Mouse (Mus musculus) neural tube, embryonic 10.5 days (tissue): ENCODE results near the gene Pmvk.

Experiments
- DNase-seq: peaks from one replicate; pipeline ENCODE4 v3.0.0-alpha.2; 2017; ENCODE audit warnings: low spot score; ENCODE audit errors: extremely low spot score

Pmvk gene

DNA sequence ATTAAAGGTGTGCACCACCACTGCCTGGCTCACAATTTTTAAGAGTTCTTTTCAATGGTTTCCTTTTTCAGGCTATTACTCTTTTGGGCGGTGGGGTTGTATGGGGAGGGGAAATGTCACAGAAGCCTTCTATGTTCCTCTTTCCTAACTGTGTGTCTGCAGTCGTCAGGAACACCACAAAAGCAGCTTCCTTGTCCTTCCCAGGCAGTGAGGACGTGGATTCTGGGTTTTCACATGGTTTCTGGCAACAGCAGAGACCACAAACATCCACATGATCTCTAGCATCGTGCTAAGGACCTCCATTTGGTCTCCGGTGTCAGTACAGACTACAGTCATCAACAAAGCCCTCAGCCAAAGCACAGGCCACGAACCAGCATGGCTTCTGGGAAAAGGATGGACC lies 19.5 kb downstream of the Pmvk start:
- DNase-seq: no peak

DNA sequence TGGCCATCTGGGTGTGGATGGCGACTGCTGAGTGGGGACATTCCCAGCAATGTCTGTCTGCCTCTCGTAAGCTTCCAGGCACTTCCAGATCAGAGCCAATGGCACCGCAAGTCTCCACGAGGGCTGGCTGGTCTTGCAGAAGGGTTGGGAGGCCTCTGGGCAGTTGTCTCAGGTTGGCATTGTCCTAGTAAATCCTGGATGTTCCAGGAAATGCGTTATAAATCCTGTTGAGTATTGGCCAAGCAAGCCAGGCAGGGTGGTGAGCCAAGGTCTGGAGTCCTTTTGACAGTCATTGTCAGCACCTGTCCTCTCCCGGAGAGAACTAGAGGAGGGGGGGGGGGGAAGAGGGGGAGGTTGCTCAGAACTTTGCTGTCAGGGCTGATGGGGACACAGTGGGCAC lies 24.7 kb downstream of the Pmvk start:
- DNase-seq: no peak

DNA sequence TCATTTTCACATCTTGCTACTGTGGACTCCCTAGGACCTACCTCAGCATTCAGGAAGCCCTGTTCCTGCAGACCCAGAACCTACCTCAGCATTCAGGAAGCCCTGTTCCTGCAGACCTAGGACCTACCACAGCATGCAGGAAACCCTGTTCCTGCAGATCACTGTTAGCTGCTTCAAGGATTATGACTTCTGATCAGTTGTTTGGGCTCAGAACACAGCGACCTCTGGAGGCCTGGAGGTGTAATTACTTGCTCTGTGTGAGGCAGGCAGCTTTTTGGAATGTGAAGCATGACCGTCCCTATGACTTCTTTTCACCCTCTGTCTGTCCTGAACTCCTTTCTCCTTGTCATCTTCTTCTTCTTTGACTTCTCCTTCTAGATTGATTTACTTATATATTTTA lies 27.1 kb downstream of the Pmvk start:
- DNase-seq: no peak

DNA sequence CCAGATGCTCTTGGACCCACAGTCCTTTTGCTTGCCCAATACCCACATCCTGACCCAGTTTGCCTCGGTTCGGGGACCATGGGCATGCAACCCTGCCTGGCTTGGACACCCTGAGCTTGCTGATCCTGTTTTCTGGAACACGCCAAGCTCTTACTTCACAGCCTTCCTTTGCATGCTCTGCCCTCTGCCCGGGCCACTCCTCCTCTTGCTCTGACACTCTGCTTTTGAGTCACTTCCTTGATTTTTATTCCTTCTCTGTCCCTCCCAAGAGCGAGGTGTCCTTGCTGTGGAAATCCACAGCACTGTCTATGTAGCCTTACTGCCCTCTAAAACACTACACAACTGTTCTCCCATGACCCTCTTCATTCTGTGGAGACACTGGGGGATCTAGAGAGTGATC lies 27.9 kb downstream of the Pmvk start:
- DNase-seq: no peak

DNA sequence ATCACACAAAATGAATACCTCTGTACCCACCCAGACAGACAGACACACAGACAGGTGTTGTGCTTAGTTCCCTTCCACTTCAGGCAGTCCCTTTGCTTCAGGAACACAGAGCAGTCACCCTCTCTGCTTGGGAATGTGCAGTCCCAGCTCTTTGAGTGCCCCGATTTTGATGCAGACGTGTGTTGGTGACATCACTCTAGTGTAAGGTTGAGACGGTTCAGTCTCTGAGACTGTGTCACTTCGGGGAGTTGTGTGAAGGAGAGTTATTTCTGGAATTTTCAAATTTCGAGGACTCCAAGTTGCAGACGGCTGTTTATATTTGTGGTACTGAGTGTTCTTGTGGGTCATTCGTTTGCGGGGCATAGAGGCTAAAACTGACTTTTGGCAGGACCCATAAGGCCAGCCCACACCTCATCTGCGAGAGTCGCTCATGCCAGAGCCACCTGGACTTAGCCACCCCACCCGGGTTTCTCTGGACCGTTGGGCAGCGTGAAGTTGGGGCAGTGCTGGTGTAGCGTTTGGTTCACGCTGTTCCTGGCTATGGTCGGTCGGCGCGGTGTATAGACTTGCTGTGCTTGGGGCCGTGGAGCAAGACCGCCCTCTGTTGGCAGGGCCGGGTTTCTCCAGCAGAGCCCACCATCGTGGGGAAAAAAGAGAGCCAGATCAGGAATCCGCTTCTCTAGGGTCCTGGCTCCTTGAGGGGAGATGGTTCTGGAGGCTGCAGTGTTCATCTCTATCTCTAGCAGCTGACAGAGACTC lies 30.6 kb downstream of the Pmvk start:
- DNase-seq: peak; percentile 80

DNA sequence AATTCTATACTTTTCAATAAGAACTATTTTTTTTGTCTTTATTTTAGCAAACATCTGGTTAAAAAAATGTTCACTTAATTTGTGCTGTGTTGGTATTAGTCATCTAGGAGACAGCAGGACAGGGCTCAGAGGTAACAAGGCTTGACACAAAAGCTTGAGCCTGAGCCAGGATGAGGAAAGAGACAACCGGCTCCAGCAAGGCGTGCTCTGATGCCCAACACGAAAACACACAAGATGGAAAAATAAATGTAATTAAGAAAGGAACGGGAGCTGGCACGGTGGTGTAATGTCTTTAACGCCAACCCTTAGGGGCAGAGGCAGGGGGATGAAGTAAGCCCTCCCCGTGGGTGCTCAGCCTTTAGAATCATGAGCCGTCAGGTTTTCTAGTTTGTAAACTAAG lies 31.8 kb downstream of the Pmvk start:
- no peak for DNase-seq

DNA sequence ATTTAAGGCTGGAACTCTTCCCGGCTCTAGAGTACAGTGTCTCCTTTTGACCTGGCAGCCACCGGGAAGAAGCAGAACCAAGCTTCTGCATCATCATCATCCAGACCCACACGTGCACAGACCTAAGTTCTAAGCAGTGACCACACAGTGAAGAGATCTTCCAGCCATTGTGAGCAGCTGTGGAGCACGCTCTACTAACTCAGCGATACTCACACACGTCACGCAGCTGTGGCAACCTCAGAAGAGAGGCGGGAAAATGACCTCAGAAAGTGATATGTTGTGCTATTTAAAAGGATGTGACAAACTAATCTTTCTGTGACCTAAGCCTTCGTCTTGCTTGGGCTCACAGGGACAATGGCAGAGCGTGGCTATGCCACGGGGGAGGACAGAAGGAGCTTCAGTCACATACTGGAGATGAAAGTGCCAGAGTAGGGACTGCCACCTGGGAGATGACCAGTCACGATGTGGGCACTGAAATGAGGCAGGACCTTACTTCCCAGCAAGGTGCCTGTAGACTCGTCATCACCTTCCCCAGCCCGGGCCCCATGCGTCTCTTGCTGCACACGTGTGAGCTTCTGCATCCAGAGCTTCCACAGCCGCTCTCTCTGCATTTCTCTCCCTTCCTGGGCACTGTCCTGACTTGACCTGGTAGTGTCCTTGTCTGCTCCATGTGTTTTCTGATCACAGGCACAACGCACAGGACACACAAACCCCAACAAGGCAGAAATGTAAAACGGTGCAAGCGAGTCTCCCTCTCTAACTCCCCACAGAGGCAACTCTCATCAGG lies 32.8 kb downstream of the Pmvk start:
- no peak for DNase-seq

DNA sequence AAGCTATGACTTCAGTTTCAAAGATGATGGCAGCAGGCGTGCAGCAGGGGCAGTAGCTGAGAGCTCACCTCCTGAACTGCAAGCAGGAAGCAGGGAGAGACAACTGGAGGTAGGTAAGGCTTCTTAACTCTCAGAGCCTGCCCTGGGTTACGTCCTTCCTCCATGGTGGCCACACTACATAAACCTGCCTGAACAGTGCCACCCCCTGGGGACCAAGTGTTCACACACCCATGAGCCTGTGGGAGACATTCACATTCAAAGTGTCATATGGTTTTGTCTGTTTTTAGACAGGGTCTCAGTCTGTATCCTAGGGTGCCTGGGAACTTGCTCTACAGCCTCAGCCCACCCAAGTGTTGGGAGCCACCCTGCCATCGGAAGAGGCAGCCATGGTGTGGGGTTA lies 36.4 kb downstream of the Pmvk start:
- DNase-seq: no peak

DNA sequence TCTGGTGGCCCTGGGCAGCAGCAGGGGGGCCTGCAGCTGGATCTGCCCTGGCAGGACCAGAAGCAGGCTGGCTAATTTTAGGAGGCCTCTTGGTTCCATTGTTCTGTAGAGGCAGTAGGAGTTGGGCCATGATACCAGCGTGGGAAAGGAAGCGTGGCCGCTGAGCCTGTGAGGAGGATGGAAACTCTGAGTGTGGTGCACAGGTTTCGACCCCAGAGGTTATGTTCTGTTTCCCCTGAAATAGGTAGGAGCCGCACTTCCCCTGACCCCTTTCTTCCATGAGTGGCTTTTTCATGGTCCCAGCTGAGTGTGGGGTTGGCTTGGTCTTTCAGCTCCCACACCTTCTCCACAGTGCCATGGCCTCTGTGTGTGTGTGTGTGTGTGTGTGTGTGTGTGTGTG lies 37.2 kb downstream of the Pmvk start:
- no peak for DNase-seq

DNA sequence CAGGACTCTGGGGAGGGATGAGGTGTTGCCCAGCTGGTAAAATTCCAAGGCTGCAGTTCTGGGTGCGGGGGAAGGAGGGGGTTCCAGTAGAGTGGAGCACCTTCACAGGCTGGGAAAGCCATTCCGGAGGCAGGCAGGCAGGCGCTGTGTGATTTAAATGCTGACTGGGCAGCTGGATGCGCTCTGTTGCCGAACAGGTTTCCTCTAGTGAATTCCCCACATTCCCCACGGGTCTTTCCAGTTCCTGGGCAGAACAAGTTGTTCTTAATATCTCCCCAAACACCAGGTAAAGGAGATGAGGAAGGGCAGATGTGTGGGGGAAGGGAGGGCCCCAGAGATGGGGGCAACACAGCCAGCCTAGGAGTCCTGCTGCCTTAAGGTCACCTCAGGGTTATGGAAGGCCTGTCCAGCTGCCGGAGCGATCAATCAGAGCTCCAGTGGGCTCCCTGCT lies 38.4 kb downstream of the Pmvk start:
- peak; percentile 40 for DNase-seq

DNA sequence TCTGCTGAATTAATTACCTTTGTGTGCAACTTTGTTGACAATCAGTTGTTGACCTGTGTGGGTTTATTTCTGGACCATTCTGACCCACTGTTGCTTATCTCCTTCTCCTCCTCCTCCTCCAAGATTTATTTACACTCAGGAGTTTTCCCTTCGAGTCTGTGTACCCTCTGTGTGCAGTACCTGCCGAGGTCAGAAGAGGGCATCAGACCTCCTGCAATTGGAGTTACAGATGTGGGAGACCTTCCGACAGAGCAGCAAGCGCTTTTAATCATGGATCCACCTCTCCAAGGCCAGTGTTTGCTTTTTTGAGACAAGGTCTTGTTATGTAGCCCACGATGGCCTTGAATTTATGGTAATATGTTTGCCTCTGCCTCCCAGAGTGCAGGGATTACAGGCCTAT lies 40.3 kb downstream of the Pmvk start:
- DNase-seq: no peak

DNA sequence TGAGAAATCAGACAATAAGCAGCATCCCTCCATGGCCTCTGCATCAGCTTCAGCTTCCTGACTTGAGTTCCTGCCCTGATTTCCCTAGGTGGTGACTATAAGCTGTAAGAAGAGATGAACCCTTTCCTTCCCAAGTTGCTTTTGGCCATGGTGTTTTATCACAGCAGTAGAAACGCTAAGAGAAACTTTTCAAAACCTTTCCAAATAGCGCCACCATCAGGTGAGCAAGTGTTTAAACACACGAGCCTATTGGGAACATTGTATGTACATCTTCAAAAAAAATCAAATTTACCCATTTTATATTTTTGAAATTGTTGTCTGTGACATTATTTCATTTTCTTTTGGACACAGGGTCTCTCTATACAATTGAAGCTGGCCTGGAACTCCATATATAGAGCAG lies 42.0 kb downstream of the Pmvk start:
- no peak for DNase-seq

DNA sequence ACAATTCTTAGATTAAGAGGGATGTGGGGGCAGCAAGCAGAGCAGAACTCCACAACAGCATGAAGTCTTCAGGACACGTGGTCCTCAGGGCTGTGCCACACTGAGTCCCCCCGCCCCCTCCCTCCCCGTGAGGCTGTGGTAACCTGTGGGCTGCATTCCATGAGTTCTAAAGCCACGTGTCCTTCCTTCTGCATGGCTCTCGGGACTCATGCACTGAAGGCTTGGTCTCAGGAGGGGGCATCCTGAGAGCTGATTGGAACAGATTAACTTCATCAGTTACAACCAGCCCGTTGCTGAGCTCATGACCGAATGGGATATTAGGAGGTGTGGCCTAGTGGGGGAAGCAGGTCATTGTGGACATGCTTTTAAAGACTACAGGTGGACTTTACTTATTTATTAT lies 45.4 kb downstream of the Pmvk start:
- DNase-seq: no peak

DNA sequence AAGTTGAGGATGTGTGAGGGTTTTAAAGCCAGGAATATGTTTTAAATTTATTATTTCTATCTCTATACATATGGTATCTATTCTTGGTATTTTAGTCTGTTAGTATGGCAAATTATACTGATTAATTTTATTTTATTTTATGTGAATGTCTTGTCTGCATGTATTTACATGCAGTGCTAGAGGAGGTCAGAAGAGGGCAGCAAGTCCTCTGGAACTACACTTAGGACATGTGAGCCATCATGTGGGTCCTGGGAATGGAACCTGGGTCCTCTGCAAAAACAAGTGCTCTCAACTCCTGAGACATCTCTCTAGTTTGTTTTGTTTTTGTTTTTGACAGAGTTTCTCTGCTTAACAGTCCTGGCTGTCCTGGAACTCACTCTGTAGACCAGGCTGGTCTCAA lies 47.1 kb downstream of the Pmvk start:
- no peak for DNase-seq

DNA sequence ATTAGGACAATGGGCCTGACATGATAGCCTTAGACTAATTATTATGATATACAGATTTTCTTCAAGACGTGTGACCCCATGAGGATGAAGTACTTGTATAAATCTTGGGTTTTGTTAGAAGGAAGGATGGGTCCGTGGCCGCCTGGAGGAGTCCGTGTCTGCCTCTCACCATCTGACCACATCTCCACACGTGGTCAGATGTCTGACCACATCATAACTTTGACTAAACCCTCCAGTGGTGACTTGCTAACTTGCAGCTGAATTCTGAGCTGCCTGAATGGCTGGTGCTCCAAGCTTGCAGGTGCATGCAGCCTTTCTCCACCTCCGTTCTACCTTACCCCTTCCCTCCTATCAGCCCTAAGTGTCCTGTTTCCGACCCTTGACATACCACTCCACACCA lies 48.2 kb downstream of the Pmvk start:
- DNase-seq: no peak

DNA sequence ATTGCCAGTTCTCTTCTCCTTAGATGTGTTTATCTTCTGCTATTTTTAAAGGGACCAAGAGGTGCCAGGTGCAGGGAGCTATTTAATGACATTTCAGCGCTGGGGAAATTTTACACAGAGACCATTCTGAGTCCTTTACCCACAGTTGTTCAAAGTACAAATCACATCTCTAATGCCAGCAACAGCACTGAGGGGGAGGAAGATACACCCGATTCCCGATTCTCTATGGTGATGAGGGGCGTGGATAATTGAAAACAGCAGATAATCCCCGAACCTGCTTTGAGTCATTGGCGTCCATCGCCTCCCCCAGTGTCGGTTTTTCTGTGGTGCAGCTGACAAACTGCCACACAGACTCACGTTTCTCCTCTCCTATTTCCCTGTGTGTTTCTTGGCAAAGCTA lies 53.7 kb downstream of the Pmvk start:
- DNase-seq: no peak

DNA sequence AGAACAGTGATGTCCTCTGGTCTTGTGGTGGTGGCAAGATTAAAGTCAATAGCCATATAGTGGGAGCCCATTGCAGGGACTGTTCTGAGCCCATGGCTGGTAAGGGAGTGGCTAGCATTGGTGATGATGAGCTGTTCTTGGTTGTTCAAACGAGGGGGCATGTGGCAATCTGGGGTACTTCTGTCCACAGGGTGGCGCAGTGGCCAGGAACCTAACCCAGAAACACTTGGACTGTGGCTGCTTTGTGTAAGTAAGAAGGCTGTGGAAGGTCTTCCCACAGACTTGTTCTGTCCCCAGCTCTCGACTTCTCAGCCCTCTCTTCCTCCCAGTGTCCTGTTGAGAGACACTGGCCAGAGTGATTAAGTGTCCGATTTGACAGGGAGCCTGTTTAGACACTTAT lies 56.6 kb downstream of the Pmvk start:
- DNase-seq: peak; percentile 59

DNA sequence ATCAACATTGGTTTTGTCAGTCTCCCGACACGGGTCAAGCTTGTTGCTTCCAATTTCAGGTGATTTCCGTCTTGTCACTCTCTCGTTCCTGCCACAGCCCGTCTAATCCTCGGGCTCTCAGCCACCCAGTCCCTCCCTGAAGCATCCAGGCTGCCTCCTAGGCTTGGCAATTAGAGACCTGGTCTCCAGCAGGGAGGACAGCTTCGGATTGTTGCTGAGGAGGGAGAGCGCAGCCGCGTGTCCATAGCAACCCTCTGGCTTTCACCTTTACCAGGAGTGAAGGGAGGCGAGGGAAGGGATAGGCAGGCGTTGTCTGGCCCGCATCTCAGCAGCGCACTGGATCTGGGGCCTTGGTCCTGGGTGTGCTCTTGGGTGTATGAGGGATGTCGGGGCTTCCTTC lies 57.1 kb downstream of the Pmvk start:
- DNase-seq: peak; percentile 24

DNA sequence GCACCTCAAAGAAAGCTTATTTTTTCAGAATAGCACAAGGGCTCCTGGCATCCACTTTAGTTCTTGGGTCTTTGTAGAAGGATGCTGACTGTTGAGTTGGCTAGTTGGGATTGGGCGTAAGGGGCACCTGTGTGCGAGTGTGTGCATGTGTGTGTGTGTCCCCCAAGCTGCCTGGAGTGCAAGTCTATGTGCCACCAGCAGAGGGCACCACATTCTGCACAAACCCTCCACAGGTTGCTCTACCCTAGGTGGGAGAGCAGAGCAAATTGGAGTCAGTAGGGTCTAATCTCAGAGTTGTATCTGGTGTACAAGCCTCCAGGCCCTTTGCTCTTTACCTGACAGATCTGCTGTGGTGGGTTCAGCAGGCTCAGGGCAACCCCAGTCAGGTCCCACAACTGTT lies 57.9 kb downstream of the Pmvk start:
- DNase-seq: peak; percentile 39

DNA sequence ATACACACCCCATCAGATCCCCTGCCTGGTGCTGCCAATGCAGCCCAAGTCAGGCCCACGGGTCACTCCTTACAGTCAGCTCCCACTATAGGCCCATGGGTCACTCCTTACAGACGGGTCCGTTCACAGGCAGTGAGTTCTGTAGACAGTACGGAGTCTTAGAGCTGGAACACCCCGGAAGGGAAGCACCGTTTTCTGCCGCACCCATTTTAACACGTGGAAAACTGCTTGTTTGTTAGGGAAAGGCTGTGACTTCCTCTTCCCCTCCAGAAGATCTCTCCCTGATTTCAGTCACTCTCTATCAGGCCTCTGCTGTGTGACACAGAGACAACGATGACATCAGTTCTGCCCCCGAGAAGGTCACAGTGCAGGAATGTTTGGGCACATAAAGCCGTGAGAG lies 61.1 kb downstream of the Pmvk start:
- no peak for DNase-seq

DNA sequence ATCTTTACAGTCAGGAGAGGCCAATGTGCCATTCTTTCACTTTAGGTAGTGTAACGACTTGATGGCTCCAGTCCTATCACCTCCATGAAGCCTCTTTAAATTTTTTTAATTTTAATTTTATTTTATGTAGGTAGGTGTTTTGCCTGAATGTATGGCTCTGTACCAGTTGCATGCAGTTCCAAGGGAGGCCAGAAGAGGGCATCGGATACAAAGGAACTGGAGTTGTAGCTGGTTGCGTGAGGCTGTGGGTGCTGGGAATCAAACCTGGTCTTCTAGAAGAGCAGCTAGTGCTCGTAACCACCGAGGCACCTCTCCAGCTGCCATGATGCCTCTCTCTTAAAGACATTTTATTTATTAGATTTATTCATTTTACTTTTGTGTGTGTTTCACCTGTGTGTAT lies 62.0 kb downstream of the Pmvk start:
- no peak for DNase-seq
